14 mouse cellular contexts compared by ENCODE assay signal in the genomic region with DNA sequence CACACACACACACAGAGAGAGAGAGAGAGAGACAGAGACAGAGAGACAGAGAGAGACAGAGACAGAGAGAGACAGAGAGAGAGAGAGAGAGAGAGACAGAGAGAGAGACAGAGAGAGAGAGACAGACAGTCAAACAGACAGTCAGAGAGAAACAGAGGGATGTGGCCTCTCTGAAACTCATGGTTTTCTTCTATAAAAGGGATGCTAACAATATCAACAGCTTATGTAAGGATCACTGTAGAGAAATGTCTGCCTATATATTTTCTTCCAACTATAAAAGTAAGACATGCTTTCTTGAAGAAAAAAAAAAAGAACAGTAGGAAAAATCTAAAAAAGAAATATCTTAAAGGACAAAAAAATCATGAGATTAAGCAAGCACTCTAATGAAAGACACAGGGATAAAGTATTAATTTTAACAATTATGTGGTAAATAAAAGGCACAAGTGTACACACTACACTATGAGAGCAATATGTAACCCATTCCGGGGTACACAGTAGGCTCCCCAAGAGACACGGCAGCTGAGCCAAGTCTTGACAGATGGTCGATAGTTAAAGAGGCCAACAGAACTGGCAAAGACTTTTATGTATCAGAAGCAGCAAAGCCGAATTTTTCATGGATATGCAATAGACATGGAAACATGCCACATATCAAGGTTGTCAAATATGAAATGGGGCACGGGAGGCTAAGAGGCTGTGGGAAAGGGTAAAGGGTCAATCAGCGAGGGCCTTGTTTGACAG.
DNase-seq lines count a peak whose midpoint lies in the region; ATAC-seq and TF ChIP-seq lines count a peak whose summit lies in the region.
"Had no signal": no experiment of that assay in that cellular context is flagged by ENCODE, and none has a peak within 500 bp of the region (broad histone marks: within the 10 kb centered on the region; RNA-seq: fewer than 3 reads in every experiment).

No protein-coding gene starts in this region.

- peak; percentile 88 for ATAC-seq in frontal cortex, adult (ENCODE audit: low TSS enrichment)
- ATAC-seq in forebrain, postnatal 0 days = no peak

- no peaks in the 10 kb centered on the region for H3K27me3 ChIP-seq in forebrain, postnatal 0 days (ENCODE audit: insufficient read depth, low read length)
- H3K27me3 ChIP-seq: megakaryocyte, embryonic 14.5 days had no signal

- WGBS in forebrain, postnatal 0 days = 48% methylated on average over 6 of the region's 6 CpGs

- no peaks in the 10 kb centered on the region for H3K36me3 ChIP-seq in forebrain, postnatal 0 days (ENCODE audit: insufficient read depth)

- H3K9ac ChIP-seq in forebrain, postnatal 0 days = no peak overlapping the region

- H3K4me3 ChIP-seq in forebrain, postnatal 0 days (ENCODE audit: low read depth, low read length) = no peak overlapping the region
- H3K4me3 ChIP-seq: megakaryocyte, embryonic 14.5 days; myocyte had no signal

- H3K27ac ChIP-seq in forebrain, postnatal 0 days (ENCODE audit: low read depth, low read length) = no peak overlapping the region

- H3K4me1 ChIP-seq in forebrain, postnatal 0 days (ENCODE audit: insufficient read depth) = no peaks in the 10 kb centered on the region
- H3K4me1 ChIP-seq: megakaryocyte, embryonic 14.5 days had no signal

- no peaks in the 10 kb centered on the region for H3K9me3 ChIP-seq in forebrain, postnatal 0 days (ENCODE audit: low read length)
- H3K9me3 ChIP-seq: megakaryocyte, embryonic 14.5 days had no signal

- no peak overlapping the region for H3K4me2 ChIP-seq in forebrain, postnatal 0 days (ENCODE audit: low read depth)

- intact Hi-C loops in left cerebral cortex, postnatal 25 days (cut with DNase I) = loop anchor here (5.0 kb wide), 2 partner anchors 44 to 46 kb away; no protein-coding TSS in a partner anchor
- intact Hi-C loops in heart, postnatal 10 days (cut with DNase I) = no loop called here

- DNase-seq in frontal cortex, postnatal 14 days (ENCODE audit: low spot score in 2 of 2) = no peak
- peak; percentile 92 for DNase-seq in cerebellum, adult 11-12 months
- peak; percentile 34 for DNase-seq in forebrain, postnatal 0 days
- peak; percentile 24 to 71 for DNase-seq in left cerebral cortex, postnatal 25 days (ENCODE audit: low spot score in 2 of 2)
- no peak for DNase-seq in heart, postnatal 10 days
- DNase-seq in kidney, postnatal 14 days = no peak
- no peak for DNase-seq in yolk sac, embryonic 10.5 days (ENCODE audit: low spot score)
- DNase-seq: heart, adult 11 months; heart, postnatal 36 days; kidney, adult 18-20 months; lung, adult 2 months had no signal

- TF ChIP-seq CTCF in forebrain, postnatal 0 days (IDR thresholded peaks at IDR 0.05; ENCODE audit: low read depth) = no peak

Comparison
In these comparisons a context has a peak if more than half of its experiments do, and no peak if none do; other contexts are left out.
1. DNase-seq: peak in cerebellum, adult 11-12 months (single experiment), forebrain, postnatal 0 days (single experiment) and left cerebral cortex, postnatal 25 days (2 of 2); none in frontal cortex, postnatal 14 days (0 of 2), heart, postnatal 10 days (0 of 2), kidney, postnatal 14 days (single experiment) and yolk sac, embryonic 10.5 days (single experiment).